Mouse (Mus musculus): Measurements from ENCODE around the gene Mamstr. TPM values are rescaled to one million over a fixed set of nuclear protein-coding genes. Genes with fewer than 3 reads are reported as not detected.

Mamstr gene
- total RNA-seq, 2 experiments from 2014 or later, result 18.7 to 44.9 TPM

DNA sequence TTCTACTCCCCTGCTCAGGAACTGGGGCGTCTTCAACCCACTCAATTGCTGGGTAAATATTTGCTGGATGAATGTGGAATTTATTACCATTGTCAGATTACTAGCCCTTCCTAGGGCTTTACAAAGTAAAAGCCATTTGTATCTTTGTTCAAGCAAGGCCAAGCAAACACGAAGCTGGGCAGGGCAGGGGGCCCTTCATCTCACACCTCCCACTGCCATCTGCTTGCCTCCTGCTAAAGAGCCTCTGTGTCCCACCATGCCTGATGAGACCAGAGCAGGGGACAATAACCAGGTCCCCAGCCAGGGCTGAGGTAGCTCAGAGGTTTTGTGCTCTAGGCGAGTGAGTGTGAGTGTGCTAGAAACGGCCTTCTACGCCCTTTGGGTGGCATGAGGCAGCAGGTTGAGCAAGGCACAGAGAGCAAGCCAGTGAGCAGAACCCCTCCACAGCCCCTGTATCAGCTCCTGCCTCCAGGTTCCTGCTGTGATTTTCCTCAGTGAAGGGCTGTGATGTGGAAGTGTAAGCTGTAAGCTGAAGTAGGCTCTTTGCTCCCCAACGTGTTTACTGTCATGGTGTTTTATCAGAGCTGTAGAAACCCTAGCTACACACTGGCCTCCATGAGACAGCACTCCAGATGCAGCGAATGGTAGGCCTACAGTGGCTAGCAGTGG, 38.0 kb downstream of the Mamstr start:
- intact Hi-C loops (cut with DNase I), result no loop called here
- Histone ChIP-seq H3K27ac (no peak overlapping the region), H3K4me3 (no peak overlapping the region)
- no peak for DNase-seq
- TF ChIP-seq CTCF (IDR thresholded peaks at IDR 0.05), result no peak

GRCm38 (mm10) chr7:45678513-45678912, 38.7 kb downstream of the Mamstr start:
- no peak overlapping the region for H3K27ac ChIP-seq
- intact Hi-C loops (cut with DNase I), result no loop called here
- no peak for TF ChIP-seq CTCF (IDR thresholded peaks at IDR 0.05)
- DNase-seq, result no peak
- H3K4me3 ChIP-seq, result no peak overlapping the region

- no peak for TF ChIP-seq CTCF (IDR thresholded peaks at IDR 0.05)
- no peak overlapping the region for H3K4me3 ChIP-seq
- intact Hi-C loops (cut with DNase I), result loop anchor here (5.0 kb wide), 1 partner anchor 203 kb away; no protein-coding TSS in a partner anchor
- peak; percentile 51 for DNase-seq
- H3K27ac ChIP-seq, result peak overlapping the region; percentile 90
Observed at GRCm38 (mm10) chr7:45679966-45680621, 40.3 kb downstream of the Mamstr start.

GRCm38 (mm10) chr7:45681046-45681736, 41.4 kb downstream of the Mamstr start:
- peak overlapping the region; percentile 90 for H3K27ac ChIP-seq
- no peak for TF ChIP-seq CTCF (IDR thresholded peaks at IDR 0.05)
- H3K4me3 ChIP-seq, result peak overlapping the region; percentile 17; the same call in 1 of the 2 replicates
- peak; percentile 82 for DNase-seq
- intact Hi-C loops (cut with DNase I), result loop anchor here (5.0 kb wide), 1 partner anchor 204 kb away; no protein-coding TSS in a partner anchor

GRCm38 (mm10) chr7:45682144-45683126, 42.7 kb downstream of the Mamstr start:
- H3K27ac ChIP-seq, result peak overlapping the region; percentile 90
- peak overlapping the region; percentile 50 for H3K4me3 ChIP-seq
- intact Hi-C loops (cut with DNase I), result loop anchor here (2.0 to 5.0 kb wide), 2 partner anchors 40 to 205 kb away; no protein-coding TSS in a partner anchor
- no peak; the same call in 1 of the 2 replicates for TF ChIP-seq CTCF (IDR thresholded peaks at IDR 0.05)
- DNase-seq, result peak; percentile 91

GRCm38 (mm10) chr7:45683396-45684050, 43.7 kb downstream of the Mamstr start, which contains the start of gene Ntn5:
Ntn5 (plus strand) TSS chr7:45684022.
- no peak within 1 kb of the TSS for H3K4me3 ChIP-seq
- no peak for TF ChIP-seq CTCF (IDR thresholded peaks at IDR 0.05)
- intact Hi-C loops (cut with DNase I), result loop anchor here (2.0 to 5.0 kb wide), 2 partner anchors 41 to 206 kb away; no protein-coding TSS in a partner anchor
- DNase-seq, result no peak
- H3K27ac ChIP-seq, result peak within 1 kb of the TSS; percentile 48; the same call in 1 of the 2 replicates

DNA sequence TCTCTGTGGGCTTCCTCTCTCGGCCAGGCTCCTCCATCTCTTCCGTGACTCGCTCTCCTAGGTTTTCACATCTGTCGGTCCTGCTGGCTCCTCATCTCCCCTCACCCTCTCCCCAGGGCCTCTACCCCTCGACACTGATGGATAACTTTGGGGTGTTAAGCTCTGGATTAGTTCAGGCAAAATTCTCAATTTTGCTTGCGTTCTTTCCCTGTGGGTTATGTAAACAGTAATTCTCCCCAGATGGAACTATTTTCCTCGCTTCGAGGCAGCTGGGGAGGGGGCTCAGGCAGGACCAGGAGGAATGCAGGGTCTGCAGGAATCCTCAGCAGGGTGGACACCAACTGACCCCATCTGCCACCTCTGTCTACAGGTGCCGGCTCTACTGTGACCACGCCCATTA, 46.0 kb downstream of the Mamstr start:
- no peak for TF ChIP-seq CTCF (IDR thresholded peaks at IDR 0.05)
- no peak for DNase-seq
- intact Hi-C loops (cut with DNase I), result loop anchor here (2.0 kb wide), 1 partner anchor 89 kb away; no protein-coding TSS in a partner anchor
- Histone ChIP-seq H3K4me3 (no peak overlapping the region), H3K27ac (no peak overlapping the region)

DNA sequence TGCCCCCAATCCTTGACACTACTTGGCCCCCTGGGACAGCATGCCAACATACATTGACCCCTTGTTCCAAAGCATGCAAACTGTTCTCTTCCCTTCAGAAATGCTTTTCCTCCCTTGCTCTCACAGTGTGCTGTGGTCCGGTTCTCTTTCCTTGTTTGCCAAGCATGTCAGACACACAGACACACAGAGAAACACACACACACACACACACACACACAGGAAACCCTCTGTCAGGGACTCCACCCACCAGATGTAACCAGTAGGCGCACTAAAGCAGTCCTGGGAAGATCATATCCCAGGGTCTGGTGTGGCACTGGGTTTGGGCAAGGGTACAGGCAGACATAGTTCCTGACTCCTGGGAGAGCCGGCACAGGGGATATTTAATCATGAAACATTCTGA, 47.1 kb downstream of the Mamstr start:
- no peak overlapping the region for H3K27ac ChIP-seq
- TF ChIP-seq CTCF (IDR thresholded peaks at IDR 0.05), result no peak
- H3K4me3 ChIP-seq, result no peak overlapping the region
- intact Hi-C loops (cut with DNase I), result loop anchor here (2.0 kb wide), 1 partner anchor 90 kb away; no protein-coding TSS in a partner anchor
- DNase-seq, result no peak

DNA sequence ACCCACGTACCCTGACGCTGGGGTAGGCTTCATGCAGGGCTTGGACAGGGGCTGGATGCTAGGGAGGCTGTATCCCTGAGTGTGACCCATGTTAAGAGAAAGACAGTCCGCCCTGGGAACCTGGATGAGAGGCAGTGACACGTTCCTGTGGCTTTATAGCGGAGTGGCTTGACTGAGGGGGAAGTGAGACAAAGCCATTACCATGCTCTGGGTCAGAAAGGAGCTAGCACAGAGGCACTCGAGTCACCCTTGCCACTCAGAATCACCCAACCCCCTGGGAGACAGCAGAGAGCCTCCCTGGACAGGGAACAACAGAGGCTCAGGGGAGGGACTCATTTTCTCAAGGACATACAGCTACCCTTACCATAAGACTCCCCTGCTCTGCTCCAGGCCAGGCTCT, 49.3 kb downstream of the Mamstr start:
- intact Hi-C loops (cut with DNase I), result no loop called here
- DNase-seq, result no peak
- H3K4me3 ChIP-seq, result no peak overlapping the region
- TF ChIP-seq CTCF (IDR thresholded peaks at IDR 0.05), result no peak
- H3K27ac ChIP-seq, result no peak overlapping the region

GRCm38 (mm10) chr7:45689800-45690199, 50.0 kb downstream of the Mamstr start:
- no peak for TF ChIP-seq CTCF (IDR thresholded peaks at IDR 0.05)
- intact Hi-C loops (cut with DNase I), result no loop called here
- no peak overlapping the region for H3K4me3 ChIP-seq
- no peak for DNase-seq
- no peak overlapping the region for H3K27ac ChIP-seq

- DNase-seq, result no peak
- no peak overlapping the region for H3K27ac ChIP-seq
- no peak for TF ChIP-seq CTCF (IDR thresholded peaks at IDR 0.05)
- intact Hi-C loops (cut with DNase I), result no loop called here
- no peak overlapping the region for H3K4me3 ChIP-seq
Observed at GRCm38 (mm10) chr7:45692364-45692763, 52.6 kb downstream of the Mamstr start.
